Mouse (Mus musculus): Measurements from ENCODE around the gene Crim1.

GRCm38 (mm10) chr17:78241238-78241637, 41.2 kb downstream of the Crim1 start:
- TF ChIP-seq GATA1 (IDR thresholded peaks at IDR 0.05; ENCODE audit: low read length) = no peak
- no peak for TF ChIP-seq TAL1 (IDR thresholded peaks at IDR 0.05; ENCODE audit: low read length)

All from erythroblast, embryonic 14.5 days (primary cell).